Mouse (Mus musculus) cerebellum, adult 2 months (tissue): ENCODE measurements around the gene Sart3. TPM values are rescaled to one million over a fixed set of nuclear protein-coding genes. Genes with fewer than 3 reads are reported as not detected.
"Not testable (repeated sequence)": the region's sequence is repeated elsewhere in the genome, so short reads cannot be mapped to it uniquely, and the experiment has no call there.

Experiments used
- DNase-seq, 2 experiments: peaks; one replicate each; pipeline ENCODE4 v3.0.0; 2021
- H3K27ac ChIP-seq: fragments of 200-500 bp; 2 replicates; pipeline ENCODE4 v1.5.1; 2012; ENCODE audit warnings: low read length, control low read depth, inconsistent platforms; ENCODE audit not compliant: insufficient read depth
- H3K27me3 ChIP-seq: fragments of 200-500 bp; 2 replicates; pipeline ENCODE4 v1.6.1; 2012; ENCODE audit warnings: inconsistent platforms, mild to moderate bottlenecking, low read length, moderate library complexity; ENCODE audit not compliant: control insufficient read depth, insufficient read depth
- H3K4me1 ChIP-seq: fragments of 200-500 bp; 2 replicates; pipeline ENCODE4 v1.6.1; 2011; ENCODE audit warnings: low read length; ENCODE audit not compliant: control insufficient read depth, insufficient read depth
- H3K4me3 ChIP-seq: fragments of 200-500 bp; replicated peaks from 2 replicates; pipeline ENCODE3; 2011; ENCODE audit warnings: mild to moderate bottlenecking, low read depth, low read length, control low read depth; ENCODE audit not compliant: insufficient read depth
- CTCF ChIP-seq: fragments of 200-500 bp; IDR thresholded peaks from 2 replicates; pipeline ENCODE4 v1.5.1; 2011; ENCODE audit warnings: low read depth, mild to moderate bottlenecking, control low read depth, low read length, moderate library complexity, borderline replicate concordance; ENCODE audit not compliant: insufficient read depth
- POLR2A ChIP-seq: fragments of 200-500 bp; IDR thresholded peaks from 2 replicates; pipeline ENCODE4 v1.6.1; 2011; ENCODE audit warnings: low read length, control low read depth, borderline replicate concordance; ENCODE audit not compliant: insufficient read depth
- WGBS: fragments of 180-500 bp; shearing (Covaris S2); methylation state at CpG from one replicate; pipeline ENCODE4 v1.1.7; 2018; 5-methylcytosine and 5-hydroxymethylcytosine counted together
- polyA plus RNA-seq: library from polyadenylated mRNA; depleted of rRNA; stranded (reverse); fragments of >200 nt; gene quantifications from 2 replicates; pipeline ENCODE4 v1.2.3, GENCODE M21; 2012; rRNA removed

Gene Sart3
- polyA plus RNA-seq = 43.5 and 47.5 TPM in 2 replicates

DNA sequence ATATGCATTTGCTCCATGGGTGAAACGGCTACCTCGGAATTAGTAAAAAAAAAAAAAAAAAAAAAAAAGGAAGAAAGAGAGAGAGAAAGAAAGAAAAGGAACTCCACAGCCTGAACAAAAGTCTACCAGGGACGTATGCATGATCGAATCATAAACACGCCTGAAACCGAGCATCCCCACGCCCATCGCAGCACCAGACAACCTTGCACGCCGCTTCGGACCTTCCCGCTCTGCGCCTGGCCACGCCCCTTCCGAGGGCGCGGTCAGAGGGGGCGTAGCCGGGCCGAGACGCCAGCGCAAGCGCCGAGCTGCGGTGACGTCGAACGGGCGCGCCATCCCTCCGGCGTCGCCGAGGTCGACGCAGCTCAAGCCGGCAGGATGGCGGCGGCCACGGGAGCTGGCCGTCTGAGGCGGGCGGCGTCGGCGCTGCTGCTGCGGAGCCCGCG is at the start of gene Sart3, which contains the start of gene Iscu:
Gene Sart3 (minus strand): TSS at position 61 of the 446 bp plus-strand sequence.
Gene Iscu (plus strand): TSS at position 299 of the 446 bp plus-strand sequence.
- no peaks in the 10 kb centered on the region for H3K27me3 ChIP-seq
- H3K4me1 ChIP-seq = peaks cover 7% of the 10 kb centered on the region
- TF ChIP-seq CTCF (no peak), POLR2A (peak; percentile 76)
- H3K4me3 ChIP-seq = peak within 1 kb of the TSS; percentile 88
- under 1% methylated on average over 49 of the region's 49 CpGs for WGBS
- DNase-seq = peak; percentile 94 to 95
- peak within 1 kb of the TSS; percentile 100 for H3K27ac ChIP-seq

DNA sequence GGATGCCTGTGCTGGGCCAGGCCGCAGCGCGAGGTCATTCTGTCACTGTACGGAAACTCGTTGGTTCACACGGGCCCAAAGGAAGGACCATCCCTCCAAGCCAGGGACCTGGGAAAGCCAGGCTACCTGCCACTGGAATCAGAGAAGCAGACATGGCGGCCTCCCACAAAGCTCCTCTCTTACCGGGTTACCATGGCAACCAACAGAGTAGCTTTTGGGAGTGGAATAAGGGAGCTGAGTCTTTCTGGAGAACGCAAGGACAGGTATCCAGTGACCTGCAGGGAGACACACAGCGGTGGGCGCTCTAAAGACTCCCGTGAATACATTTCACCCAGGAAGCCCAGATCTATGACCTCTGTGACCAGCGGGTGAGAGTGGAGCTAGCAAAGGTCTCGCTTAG is 46.3 kb upstream of the Sart3 start:
- DNase-seq = no peak
- Histone ChIP-seq H3K27ac (no peak overlapping the region), H3K4me1 (no peaks in the 10 kb centered on the region), H3K4me3 (no peak overlapping the region), H3K27me3 (no peaks in the 10 kb centered on the region)
- no peak for TF ChIP-seq POLR2A
- no peak for TF ChIP-seq CTCF
- WGBS = 74% methylated on average over 14 of the region's 14 CpGs

DNA sequence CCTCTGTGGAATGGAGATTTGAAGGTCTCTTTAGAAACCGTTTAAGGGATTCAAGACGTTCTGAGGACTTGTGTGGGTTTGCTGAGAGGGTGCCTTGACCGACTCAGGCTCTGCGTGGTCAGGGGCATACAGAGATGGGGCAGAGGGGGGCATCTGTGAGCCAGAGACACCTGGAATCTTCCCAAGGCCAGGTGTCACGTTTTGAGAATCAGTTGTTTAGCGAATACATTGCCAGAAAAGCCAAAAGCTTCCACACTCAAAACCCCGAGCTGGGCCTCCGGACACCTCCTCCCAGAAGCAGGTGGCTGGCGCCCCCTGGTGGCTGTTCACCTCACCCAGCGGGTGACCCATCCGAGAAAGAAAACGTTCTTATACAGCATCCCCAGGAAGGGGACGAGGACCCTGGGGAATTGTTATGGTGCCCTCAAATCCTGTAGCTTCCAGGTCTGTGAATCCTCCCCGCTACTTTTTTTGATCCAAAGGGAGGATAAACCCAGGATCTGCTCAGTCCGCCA is 43.4 kb upstream of the Sart3 start:
- DNase-seq = peak; percentile 63 to 72
- Histone ChIP-seq H3K27ac (no peak overlapping the region), H3K27me3 (no peaks in the 10 kb centered on the region), H3K4me3 (no peak overlapping the region), H3K4me1 (no peaks in the 10 kb centered on the region)
- WGBS = 11% methylated on average over 15 of the region's 15 CpGs
- no peak for TF ChIP-seq POLR2A
- peak; percentile 86 for TF ChIP-seq CTCF

DNA sequence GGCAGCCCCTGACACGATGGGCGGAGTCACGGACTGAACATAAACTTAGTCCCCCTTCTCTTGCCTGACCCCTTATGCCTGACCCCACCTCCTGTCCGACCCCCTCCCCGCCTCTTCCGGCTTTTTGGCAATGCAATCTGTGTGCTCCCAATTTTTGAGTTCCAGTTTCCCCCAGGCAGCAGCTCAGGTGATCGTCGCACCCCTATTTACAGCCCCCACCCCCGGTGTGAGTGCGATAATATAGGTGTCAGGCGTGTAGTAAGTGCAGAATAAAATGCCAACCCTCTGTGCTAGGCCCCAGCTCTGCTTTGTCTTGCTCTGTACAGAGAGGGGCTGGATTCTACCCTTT is 42.7 kb upstream of the Sart3 start:
- Histone ChIP-seq H3K27me3 (no peaks in the 10 kb centered on the region), H3K4me1 (no peaks in the 10 kb centered on the region), H3K27ac (no peak overlapping the region), H3K4me3 (no peak overlapping the region)
- 57% methylated on average over 11 of the region's 11 CpGs for WGBS
- DNase-seq = no peak
- TF ChIP-seq CTCF (no peak), POLR2A (no peak)

DNA sequence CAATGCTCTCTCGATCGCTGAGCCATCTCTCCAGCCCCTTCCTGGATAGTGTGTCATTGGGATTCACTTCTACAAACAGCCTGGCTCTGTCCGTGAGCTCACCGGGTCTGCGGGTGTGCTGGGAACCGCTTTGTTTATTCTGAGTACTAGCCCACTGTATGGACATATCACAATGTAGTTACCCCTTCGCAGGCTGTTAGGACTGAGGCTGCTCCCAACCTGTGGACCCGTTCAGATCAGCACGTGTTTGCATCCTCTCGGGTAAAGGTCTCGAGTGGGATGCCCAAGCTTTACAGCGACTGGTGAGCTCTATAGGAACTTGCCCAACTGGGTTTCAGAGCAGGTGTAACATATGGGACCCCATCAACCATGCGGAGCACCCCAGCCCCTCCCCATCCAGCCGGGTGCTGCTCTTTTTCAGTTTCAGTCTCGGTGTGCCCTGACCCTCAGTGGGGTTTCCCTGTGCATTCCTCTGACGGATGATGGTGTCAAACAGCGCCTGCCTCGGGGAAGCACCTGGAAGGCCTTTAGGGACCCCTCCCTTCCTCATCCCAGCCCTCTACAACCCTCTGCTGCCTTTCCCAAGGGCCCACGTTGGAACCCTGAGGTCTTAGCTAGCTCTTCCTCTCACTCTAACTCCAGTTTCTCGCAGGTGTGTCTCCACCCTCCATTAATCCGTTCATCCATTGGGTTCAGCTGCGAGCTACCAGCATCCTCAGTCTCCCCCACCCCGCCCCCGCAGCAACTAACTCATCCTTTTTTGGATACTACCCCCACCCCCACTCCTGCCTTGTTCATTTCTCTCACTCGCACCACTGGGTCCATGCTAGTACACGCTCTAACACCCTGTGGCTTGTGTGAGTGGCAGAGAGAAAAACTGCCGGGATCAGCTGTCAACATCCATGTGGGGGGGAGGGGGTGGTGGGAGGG is 42.1 kb upstream of the Sart3 start:
- no peak for DNase-seq
- Histone ChIP-seq H3K4me3 (no peak overlapping the region), H3K27me3 (no peaks in the 10 kb centered on the region), H3K4me1 (no peaks in the 10 kb centered on the region), H3K27ac (no peak overlapping the region)
- WGBS = 35% methylated on average over 27 of the region's 27 CpGs
- TF ChIP-seq CTCF (no peak), POLR2A (no peak)

DNA sequence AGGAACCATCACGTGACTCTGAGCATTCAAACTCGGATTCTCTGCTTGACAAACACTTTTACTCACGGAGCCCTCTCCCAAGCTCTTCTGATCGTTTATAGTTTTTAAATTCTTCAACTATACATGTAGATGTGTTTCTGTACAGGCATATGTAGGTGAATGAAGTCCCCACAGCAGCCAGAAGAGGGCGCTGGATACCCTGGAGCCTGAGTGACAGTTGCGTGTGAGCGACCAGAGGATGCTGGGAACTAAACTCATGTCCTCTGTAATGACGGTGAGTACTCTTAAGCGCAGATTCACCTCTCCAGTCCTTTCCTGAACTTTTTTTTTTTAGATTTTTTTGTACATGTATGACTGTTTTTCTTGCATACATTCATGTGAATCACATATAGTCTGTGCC is 41.3 kb upstream of the Sart3 start:
- H3K27ac ChIP-seq = no peak overlapping the region
- no peak for DNase-seq
- no peaks in the 10 kb centered on the region for H3K27me3 ChIP-seq
- no peaks in the 10 kb centered on the region for H3K4me1 ChIP-seq
- 24% methylated on average over 9 of the region's 9 CpGs for WGBS
- no peak for TF ChIP-seq POLR2A
- TF ChIP-seq CTCF = peak; percentile 13; the same call in 1 of the 2 replicates
- no peak overlapping the region for H3K4me3 ChIP-seq

DNA sequence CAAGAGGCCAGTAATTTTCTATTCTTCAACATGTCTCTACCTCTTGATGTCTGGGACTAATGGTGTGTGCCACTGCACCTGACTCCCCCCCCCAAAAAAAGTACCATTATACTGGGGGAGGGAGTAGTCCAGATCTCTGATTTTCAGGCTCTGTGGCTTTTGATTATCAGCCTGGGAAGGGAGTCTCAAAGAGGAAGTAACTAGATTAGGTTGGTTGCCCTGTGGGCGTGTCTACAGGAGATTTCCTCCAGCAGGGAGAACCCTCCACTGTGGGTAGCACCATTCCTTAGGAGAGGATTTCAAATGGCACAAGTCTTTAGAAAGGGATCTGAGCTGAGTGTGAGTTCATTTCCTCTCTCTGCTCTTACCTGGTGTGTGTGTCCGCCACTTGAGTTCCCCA is 40.3 kb upstream of the Sart3 start:
- DNase-seq = no peak
- TF ChIP-seq CTCF (no peak), POLR2A (no peak)
- WGBS = 93% methylated on average over 2 of the region's 2 CpGs
- Histone ChIP-seq H3K4me1 (no peaks in the 10 kb centered on the region), H3K27ac (no peak overlapping the region), H3K27me3 (no peaks in the 10 kb centered on the region), H3K4me3 (no peak overlapping the region)

DNA sequence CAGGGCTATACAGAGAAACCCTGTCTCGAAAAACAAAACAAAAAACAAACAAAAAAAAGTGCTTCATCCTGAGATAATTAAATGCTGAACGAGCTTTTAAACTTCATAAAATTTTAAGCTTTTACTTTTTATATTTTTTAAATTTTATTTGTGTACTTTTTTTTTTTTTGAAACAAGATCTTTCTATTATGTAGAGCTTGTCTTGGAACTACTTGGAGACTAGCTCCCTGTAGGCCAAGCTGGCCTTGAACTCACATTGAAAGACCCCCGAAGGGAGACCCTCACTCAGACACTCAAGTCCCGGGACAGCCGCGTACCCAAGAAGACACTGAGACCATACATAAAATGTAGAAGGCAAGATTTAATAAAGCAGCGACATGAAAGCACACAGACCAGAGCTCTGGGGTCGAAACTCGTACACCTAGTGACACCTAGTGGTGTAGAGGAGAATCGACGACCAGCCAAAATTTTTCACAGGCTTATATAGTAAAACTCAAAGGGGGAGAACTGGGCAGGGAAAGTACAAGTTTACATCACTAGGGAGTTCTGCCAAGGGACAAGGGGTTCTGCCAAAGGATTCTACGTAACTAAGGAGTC is 39.6 kb upstream of the Sart3 start:
- 21% methylated on average over 11 of the region's 12 CpGs for WGBS
- not testable (repeated sequence) for H3K4me1 ChIP-seq, DNase-seq, H3K27ac ChIP-seq, H3K4me3 ChIP-seq, H3K27me3 ChIP-seq
- TF ChIP-seq CTCF = peak; percentile 16; the same call in 1 of the 2 replicates
